Mouse (Mus musculus) cerebellum, adult 2 months (tissue): ENCODE results near the gene Trp53i13.

Experiments
- CTCF ChIP-seq: fragments of 200-500 bp; IDR thresholded peaks from 2 replicates; pipeline ENCODE4 v1.5.1; 2011; ENCODE audit warnings: low read depth, mild to moderate bottlenecking, control low read depth, low read length, moderate library complexity, borderline replicate concordance; ENCODE audit not compliant: insufficient read depth
- POLR2A ChIP-seq: fragments of 200-500 bp; IDR thresholded peaks from 2 replicates; pipeline ENCODE4 v1.6.1; 2011; ENCODE audit warnings: low read length, control low read depth, borderline replicate concordance; ENCODE audit not compliant: insufficient read depth

DNA sequence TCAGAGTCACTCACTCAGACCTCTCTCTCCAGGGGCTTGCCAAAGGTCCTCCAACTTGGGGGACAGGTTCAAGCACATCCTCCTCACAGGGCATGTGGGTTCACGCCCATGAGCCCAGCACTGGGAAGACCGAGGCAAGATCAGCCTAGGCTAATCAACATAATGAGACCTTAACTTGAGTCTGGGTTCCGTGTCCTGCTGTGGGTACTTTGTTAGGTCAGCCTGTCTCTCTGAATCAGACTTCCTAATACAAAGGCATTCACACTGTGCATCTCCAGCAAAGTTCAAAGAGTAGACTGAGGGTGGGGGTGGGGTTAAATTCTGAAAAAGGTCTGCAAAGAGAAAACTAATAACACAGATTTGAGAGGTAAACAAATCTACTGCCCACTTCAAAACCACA lies 50.7 kb downstream of the Trp53i13 start:
- no peak for TF ChIP-seq CTCF
- no peak for TF ChIP-seq POLR2A
